Mouse (Mus musculus) neural tube, embryonic 15.5 days (tissue): ENCODE results near the gene Ap3b1. TPM values are rescaled to one million over a fixed set of nuclear protein-coding genes. Genes with fewer than 3 reads are reported as not detected.
"Not testable (repeated sequence)": the region's sequence is repeated elsewhere in the genome, so short reads cannot be mapped to it uniquely, and the experiment has no call there.

Source experiments
- ATAC-seq: fragments of 200-750 bp; cut with Nextera tagmentation; 2 replicates; pipeline ENCODE4 v1.8.0; 2017; ENCODE audit warnings: mild to moderate bottlenecking, moderate TSS enrichment, moderate library complexity; ENCODE audit not compliant: low FRiP score
- H3K27ac ChIP-seq: fragments of 300-500 bp; sonication (generic); replicated peaks from 2 replicates; pipeline ENCODE4 v1.5.1; 2015; ENCODE audit warnings: mild to moderate bottlenecking, inconsistent platforms
- H3K27me3 ChIP-seq: fragments of 300-500 bp; sonication (generic); replicated peaks from 2 replicates; pipeline ENCODE4 v1.6.1; 2015; ENCODE audit warnings: inconsistent platforms
- H3K36me3 ChIP-seq: fragments of 300-500 bp; sonication (generic); 2 replicates; pipeline ENCODE4 v1.6.1; 2015; ENCODE audit warnings: inconsistent platforms
- H3K4me1 ChIP-seq: fragments of 300-500 bp; sonication (generic); 2 replicates; pipeline ENCODE4 v1.6.1; 2015; ENCODE audit warnings: inconsistent platforms
- H3K4me2 ChIP-seq: fragments of 300-500 bp; sonication (generic); 2 replicates; pipeline ENCODE4 v1.6.1; 2015; ENCODE audit warnings: inconsistent platforms, mild to moderate bottlenecking, moderate library complexity
- H3K4me3 ChIP-seq: fragments of 300-500 bp; sonication (generic); replicated peaks from 2 replicates; pipeline ENCODE4 v1.5.1; 2015; ENCODE audit warnings: mild to moderate bottlenecking, inconsistent platforms
- H3K9ac ChIP-seq: fragments of 300-500 bp; sonication (generic); replicated peaks from 2 replicates; pipeline ENCODE4 v1.6.1; 2015; ENCODE audit warnings: mild to moderate bottlenecking, inconsistent platforms
- H3K9me3 ChIP-seq: fragments of 300-500 bp; sonication (generic); replicated peaks from 2 replicates; pipeline ENCODE4 v1.6.1; 2016; ENCODE audit warnings: inconsistent platforms
- WGBS: fragments of 180-500 bp; shearing (Covaris S2); methylation state at CpG from one replicate; pipeline ENCODE4 v1.1.7; 2015; ENCODE audit warnings: mixed read lengths; 5-methylcytosine and 5-hydroxymethylcytosine counted together
- polyA plus RNA-seq: library from polyadenylated mRNA; unstranded; fragments of >200 nt; fragmentation: Nextera tagmentation; extraction: Ambion mirVana; gene quantifications from 2 replicates; pipeline ENCODE4 v1.2.1, GENCODE M21; 2015

Gene Ap3b1
- polyA plus RNA-seq = 27.1 and 30.2 TPM in 2 replicates

- Histone ChIP-seq H3K27me3 (no peaks in the 10 kb centered on the region), H3K4me3 (peak within 1 kb of the TSS; percentile 84), H3K9me3 (no peaks in the 10 kb centered on the region), H3K4me1 (peaks cover 20% of the 10 kb centered on the region), H3K27ac (peak within 1 kb of the TSS; percentile 84), H3K9ac (peak within 1 kb of the TSS; percentile 75), H3K36me3 (no peaks in the 10 kb centered on the region), H3K4me2 (peak within 1 kb of the TSS; percentile 80)
- ATAC-seq = peak; percentile 97
- WGBS = under 1% methylated on average over 78 of the region's 79 CpGs
Observed at GRCm38 (mm10) chr13:94358401-94359265, at the start of gene Ap3b1. Gene Ap3b1, plus strand, starts transcription at chr13:94358960.

- ATAC-seq, H3K4me3 ChIP-seq, H3K36me3 ChIP-seq, H3K27ac ChIP-seq, H3K4me1 ChIP-seq, H3K27me3 ChIP-seq, H3K9me3 ChIP-seq, H3K4me2 ChIP-seq, H3K9ac ChIP-seq: not testable (repeated sequence)
- WGBS = 90% methylated on average over 8 of the region's 8 CpGs
Observed at GRCm38 (mm10) chr13:94312812-94313211, 45.9 kb upstream of the Ap3b1 start.

- Histone ChIP-seq H3K27ac (peak overlapping the region; percentile 18; the same call in 1 of the 2 replicates), H3K9ac (no peak overlapping the region), H3K27me3 (no peaks in the 10 kb centered on the region), H3K4me2 (no peak overlapping the region), H3K9me3 (no peaks in the 10 kb centered on the region), H3K4me3 (no peak overlapping the region), H3K36me3 (no peaks in the 10 kb centered on the region), H3K4me1 (0 out of 2 replicates have a peak, but pooled peaks cover 3% of the 10 kb centered on the region)
- WGBS = 29% methylated on average over 10 of the region's 10 CpGs
- ATAC-seq = no peak
Observed at GRCm38 (mm10) chr13:94316975-94317511, 41.7 kb upstream of the Ap3b1 start.

GRCm38 (mm10) chr13:94321094-94321792 lies 37.5 kb upstream of the Ap3b1 start:
- 83% methylated on average over 1 of the region's 1 CpGs for WGBS
- no peak for ATAC-seq
- no peak overlapping the region for H3K27ac ChIP-seq

GRCm38 (mm10) chr13:94322475-94322874 lies 36.3 kb upstream of the Ap3b1 start:
- no peak overlapping the region for H3K4me3 ChIP-seq
- 92% methylated on average over 4 of the region's 4 CpGs for WGBS
- ATAC-seq = no peak
- H3K4me1 ChIP-seq = no peaks in the 10 kb centered on the region
- 0 out of 2 replicates have a peak, but pooled peaks cover 4% of the 10 kb centered on the region for H3K9me3 ChIP-seq
- no peaks in the 10 kb centered on the region for H3K36me3 ChIP-seq
- no peak overlapping the region for H3K9ac ChIP-seq
- H3K27me3 ChIP-seq = no peaks in the 10 kb centered on the region
- no peak overlapping the region for H3K27ac ChIP-seq
- no peak overlapping the region for H3K4me2 ChIP-seq

More at GRCm38 (mm10) chr13:94321094-94321792, 37.5 kb upstream of the Ap3b1 start:
- no peaks in the 10 kb centered on the region for H3K27me3 ChIP-seq
- H3K36me3 ChIP-seq = no peaks in the 10 kb centered on the region
- 0 out of 2 replicates have a peak, but pooled peaks cover 3% of the 10 kb centered on the region for H3K4me1 ChIP-seq
- no peak overlapping the region for H3K4me3 ChIP-seq
- no peak overlapping the region for H3K4me2 ChIP-seq
- no peak overlapping the region for H3K9ac ChIP-seq
- 0 out of 2 replicates have a peak, but pooled peaks cover 4% of the 10 kb centered on the region for H3K9me3 ChIP-seq

- no peak overlapping the region for H3K4me2 ChIP-seq
- H3K9me3 ChIP-seq = 0 out of 2 replicates have a peak, but pooled peaks cover under 1% of the 10 kb centered on the region
- no peak overlapping the region for H3K27ac ChIP-seq
- H3K4me3 ChIP-seq = no peak overlapping the region
- peaks cover 3% of the 10 kb centered on the region for H3K4me1 ChIP-seq
- no peaks in the 10 kb centered on the region for H3K36me3 ChIP-seq
- no peak for ATAC-seq
- WGBS = 79% methylated on average over 3 of the region's 3 CpGs
- no peak overlapping the region for H3K9ac ChIP-seq
- no peaks in the 10 kb centered on the region for H3K27me3 ChIP-seq
Observed at GRCm38 (mm10) chr13:94328063-94328462, 30.7 kb upstream of the Ap3b1 start.

GRCm38 (mm10) chr13:94329005-94329404 lies 29.8 kb upstream of the Ap3b1 start:
- H3K4me1 ChIP-seq, H3K9me3 ChIP-seq, ATAC-seq, H3K36me3 ChIP-seq, H3K4me3 ChIP-seq, H3K9ac ChIP-seq, H3K27ac ChIP-seq, H3K27me3 ChIP-seq, H3K4me2 ChIP-seq: not testable (repeated sequence)
- 97% methylated on average over 6 of the region's 6 CpGs for WGBS

- 43% methylated on average over 3 of the region's 3 CpGs for WGBS
- H3K9ac ChIP-seq = no peak overlapping the region
- H3K9me3 ChIP-seq = no peaks in the 10 kb centered on the region
- H3K27me3 ChIP-seq = no peaks in the 10 kb centered on the region
- H3K4me3 ChIP-seq = no peak overlapping the region
- H3K4me2 ChIP-seq = no peak overlapping the region
- ATAC-seq = peak; percentile 73
- H3K36me3 ChIP-seq = no peaks in the 10 kb centered on the region
- H3K27ac ChIP-seq = peak overlapping the region; percentile 69
- peaks cover 3% of the 10 kb centered on the region for H3K4me1 ChIP-seq
Observed at GRCm38 (mm10) chr13:94330392-94330979, 28.3 kb upstream of the Ap3b1 start.

- Histone ChIP-seq H3K4me3 (no peak overlapping the region), H3K27me3 (no peaks in the 10 kb centered on the region), H3K4me1 (no peaks in the 10 kb centered on the region), H3K4me2 (no peak overlapping the region), H3K9me3 (no peaks in the 10 kb centered on the region), H3K27ac (no peak overlapping the region), H3K9ac (no peak overlapping the region), H3K36me3 (no peaks in the 10 kb centered on the region)
- ATAC-seq = no peak
- WGBS = 72% methylated on average over 3 of the region's 3 CpGs
Observed at GRCm38 (mm10) chr13:94338357-94338756, 20.4 kb upstream of the Ap3b1 start.

- H3K36me3 ChIP-seq = no peaks in the 10 kb centered on the region
- 94% methylated on average over 5 of the region's 5 CpGs for WGBS
- no peak overlapping the region for H3K4me3 ChIP-seq
- no peak overlapping the region for H3K27ac ChIP-seq
- H3K9ac ChIP-seq = no peak overlapping the region
- H3K27me3 ChIP-seq = no peaks in the 10 kb centered on the region
- no peak for ATAC-seq
- H3K4me2 ChIP-seq = no peak overlapping the region
- H3K4me1 ChIP-seq = no peaks in the 10 kb centered on the region
- H3K9me3 ChIP-seq = no peaks in the 10 kb centered on the region
Observed at GRCm38 (mm10) chr13:94343192-94343591, 15.6 kb upstream of the Ap3b1 start.

- not testable (repeated sequence) for H3K9ac ChIP-seq, H3K4me3 ChIP-seq, H3K36me3 ChIP-seq, H3K27ac ChIP-seq, H3K4me2 ChIP-seq, H3K4me1 ChIP-seq, H3K27me3 ChIP-seq, H3K9me3 ChIP-seq, ATAC-seq
- 95% methylated on average over 14 of the region's 14 CpGs for WGBS
Observed at GRCm38 (mm10) chr13:94344600-94344999, 14.2 kb upstream of the Ap3b1 start.
